Mouse (Mus musculus): ENCODE data around the gene Elmod2.

- TF ChIP-seq CTCF (IDR thresholded peaks at IDR 0.05; ENCODE audit: low read depth) (no peak), EP300 (IDR thresholded peaks at IDR 0.05; ENCODE audit: low read depth) (no peak)
Measured at GRCm38 (mm10) chr8:83315691-83316090, 16.6 kb downstream of the Elmod2 start.

All from heart, postnatal 0 days (tissue).